Mouse (Mus musculus): ENCODE results near the gene Nkx2-9. TPM values are rescaled to one million over a fixed set of nuclear protein-coding genes. Genes with fewer than 3 reads are reported as not detected.

The Nkx2-9 gene
- total and polyA plus RNA-seq, 2 experiments from 2014 or later, result 0.78 TPM; not detected in 1

DNA sequence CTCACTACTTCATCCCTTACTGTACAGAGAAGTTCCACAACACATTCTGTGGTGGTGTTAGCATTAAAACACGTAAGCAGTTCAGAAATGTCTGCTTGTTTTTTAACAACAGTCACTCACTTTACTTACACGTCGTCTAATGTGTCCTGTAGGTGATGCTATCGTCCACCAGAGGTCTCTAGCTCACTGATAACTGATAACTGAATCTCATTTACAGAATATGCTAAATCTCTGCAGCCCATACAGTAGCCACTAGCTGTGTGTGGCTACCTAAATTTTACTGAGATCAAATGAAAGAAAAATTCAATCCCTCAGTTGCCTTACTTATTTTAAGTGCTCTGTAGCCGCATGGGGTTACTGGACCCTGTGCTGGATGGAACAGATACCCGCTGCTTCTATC, 25.3 kb downstream of the Nkx2-9 start:
- Histone ChIP-seq H3K9me3 (ENCODE audit: low read length) (no peaks in the 10 kb centered on the region), H3K36me3 (ENCODE audit: insufficient read depth, low read length) (no peaks in the 10 kb centered on the region), H3K27me3 (ENCODE audit: insufficient read depth, low read length) (no peaks in the 10 kb centered on the region; the same call in 1 of the 2 replicates), H3K27ac (no peak overlapping the region), H3K4me1 (ENCODE audit: insufficient read depth, low read length) (no peaks in the 10 kb centered on the region), H3K9ac (replicated peaks; ENCODE audit: low read length) (no peak overlapping the region), H3K4me2 (ENCODE audit: low read depth, low read length) (no peak overlapping the region), H3K4me3 (ENCODE audit: low read length) (no peak overlapping the region)
- DNase-seq (ENCODE audit: low spot score) (peak; percentile 74), ATAC-seq (peak; percentile 83)
- 29% methylated on average over 6 of the region's 6 CpGs for WGBS
- peak; percentile 83 for TF ChIP-seq CTCF (IDR thresholded peaks at IDR 0.05; ENCODE audit: low read depth)

Other genes with a start within 250 kb of the Nkx2-9 start
- 0.25 and 0.42 TPM in 2 replicates for gene Nkx2-1, start 76.4 kb downstream of the Nkx2-9 start, total RNA-seq (2014; rRNA removed)
- gene Nkx2-1, start 76.4 kb downstream of the Nkx2-9 start, polyA plus RNA-seq (2015; fragmentation: Nextera tagmentation; extraction: Ambion mirVana), result not detected in 2 replicates
- not detected in 2 replicates for gene Pax9, start 78.5 kb upstream of the Nkx2-9 start, total RNA-seq (2014; rRNA removed)
- gene Pax9, start 78.5 kb upstream of the Nkx2-9 start, polyA plus RNA-seq (2015; fragmentation: Nextera tagmentation; extraction: Ambion mirVana), result not detected in 2 replicates